Mouse (Mus musculus) kidney, adult 8-10 months (tissue): ENCODE data around the gene Irgq.
"Not testable (repeated sequence)": the region's sequence is repeated elsewhere in the genome, so short reads cannot be mapped to it uniquely, and the experiment has no call there.

Experiments
- DNase-seq, 2 experiments: peaks; one replicate each; pipeline ENCODE4 v3.0.0; 2022

Gene Irgq

GRCm38 (mm10) chr7:24517077-24517476 lies 13.4 kb upstream of the Irgq start:
- DNase-seq: no peak

DNA sequence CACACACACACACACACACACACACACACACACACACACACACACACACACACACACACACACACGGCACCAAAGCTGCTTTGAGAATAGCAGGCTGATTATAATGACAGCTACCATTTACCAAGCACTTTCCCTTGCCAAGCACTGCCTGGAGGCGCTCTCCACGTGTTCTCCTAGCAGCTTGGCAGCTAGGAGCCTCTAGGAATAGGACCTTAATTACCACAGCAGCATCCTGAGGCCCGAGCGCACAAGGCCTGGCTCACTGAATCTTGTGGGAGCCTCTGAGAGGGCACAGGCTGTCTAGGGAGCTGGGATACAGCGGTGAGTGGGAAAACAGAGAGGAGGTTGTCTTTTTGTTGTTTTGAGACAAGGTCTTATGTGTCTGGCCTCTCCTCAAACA lies 12.8 kb upstream of the Irgq start:
- DNase-seq: no peak

GRCm38 (mm10) chr7:24519130-24519529 lies 11.4 kb upstream of the Irgq start:
- no peak for DNase-seq

- not testable (repeated sequence) for DNase-seq
These were observed 10.4 kb upstream of the Irgq start for GRCm38 (mm10) chr7:24520054-24520453.

- no peak for DNase-seq
These were observed 7.7 kb upstream of the Irgq start for GRCm38 (mm10) chr7:24522805-24523204.

- no peak for DNase-seq
These were observed 6.8 kb upstream of the Irgq start for GRCm38 (mm10) chr7:24523723-24524122.

GRCm38 (mm10) chr7:24524978-24525377 lies 5.5 kb upstream of the Irgq start:
- DNase-seq: no peak

DNA sequence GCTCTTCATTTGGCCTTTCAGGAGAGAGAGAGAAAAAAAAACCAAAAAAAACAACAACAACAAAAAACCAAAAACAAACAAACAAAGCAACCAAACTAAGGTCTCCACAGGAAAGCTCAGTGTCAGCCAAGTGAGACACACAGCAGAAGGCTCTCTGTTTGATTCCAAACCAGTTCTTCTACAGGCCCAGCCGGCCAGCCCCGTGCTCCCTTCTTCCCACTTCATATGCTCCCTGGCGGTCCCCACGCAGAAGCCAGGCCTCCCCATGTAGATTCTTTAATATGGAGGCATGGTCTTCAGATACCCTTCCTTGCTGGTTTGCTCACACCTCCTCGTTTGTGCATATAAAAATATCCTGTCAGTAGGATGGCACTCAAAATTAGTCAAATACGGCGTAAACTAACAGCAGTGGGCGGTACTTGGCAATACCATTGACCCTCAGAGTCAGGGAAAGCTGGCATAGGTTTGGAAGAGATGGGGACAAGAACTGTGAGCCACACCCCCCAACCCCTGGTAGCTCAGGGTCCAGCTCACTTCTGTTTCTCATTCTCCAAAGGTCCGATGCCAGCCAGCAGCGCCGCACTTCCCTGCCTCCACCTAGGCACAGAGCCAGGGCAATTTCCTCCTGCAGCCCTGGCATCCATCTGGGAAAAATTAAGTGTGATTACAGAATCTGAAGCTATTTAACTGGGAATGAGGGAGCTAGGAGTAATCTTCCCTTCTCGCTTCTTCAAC lies 4.6 kb upstream of the Irgq start:
- DNase-seq: no peak

- no peak for DNase-seq
These were observed 1.6 kb upstream of the Irgq start for GRCm38 (mm10) chr7:24528861-24529260.

- DNase-seq: no peak
These were observed 909 bp upstream of the Irgq start for GRCm38 (mm10) chr7:24529580-24529979.

DNA sequence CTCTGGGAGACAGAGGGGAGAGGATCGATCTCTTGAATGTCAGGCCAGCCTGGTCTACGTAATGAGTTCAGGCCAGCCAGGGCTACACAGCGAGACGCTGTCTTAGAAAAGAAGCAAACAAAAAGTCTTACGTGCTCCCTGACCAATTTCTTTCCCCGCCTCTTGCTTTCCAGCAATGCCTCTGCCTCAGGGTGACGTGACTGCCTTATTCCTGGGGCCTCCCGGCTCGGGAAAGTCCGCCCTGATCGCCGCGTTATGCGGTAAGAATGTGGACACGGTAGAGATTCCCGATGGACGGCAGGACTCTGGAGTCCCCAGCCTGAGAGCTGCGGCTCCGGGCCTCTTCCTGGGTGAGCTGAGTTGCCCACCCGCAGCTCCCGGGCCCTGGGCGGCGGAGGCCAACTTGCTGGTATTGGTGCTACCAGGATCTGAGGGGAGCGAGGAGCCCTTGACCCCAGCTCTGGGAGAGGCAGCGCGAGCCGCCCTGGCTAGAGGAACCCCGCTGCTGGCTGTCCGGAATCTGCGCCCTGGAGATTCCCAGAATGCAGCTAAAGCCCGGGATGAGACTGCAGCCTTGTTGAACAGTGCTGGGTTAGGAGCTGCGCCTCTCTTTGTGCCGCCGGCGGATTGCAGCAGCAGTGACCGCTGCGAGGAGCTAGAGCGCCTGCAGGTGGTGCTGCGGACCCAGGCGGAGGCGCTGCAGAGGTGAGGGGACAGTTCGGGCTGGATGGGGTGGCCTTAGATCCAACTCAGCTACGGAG lies 902 bp downstream of the Irgq start:
- DNase-seq: peak; percentile 71

DNA sequence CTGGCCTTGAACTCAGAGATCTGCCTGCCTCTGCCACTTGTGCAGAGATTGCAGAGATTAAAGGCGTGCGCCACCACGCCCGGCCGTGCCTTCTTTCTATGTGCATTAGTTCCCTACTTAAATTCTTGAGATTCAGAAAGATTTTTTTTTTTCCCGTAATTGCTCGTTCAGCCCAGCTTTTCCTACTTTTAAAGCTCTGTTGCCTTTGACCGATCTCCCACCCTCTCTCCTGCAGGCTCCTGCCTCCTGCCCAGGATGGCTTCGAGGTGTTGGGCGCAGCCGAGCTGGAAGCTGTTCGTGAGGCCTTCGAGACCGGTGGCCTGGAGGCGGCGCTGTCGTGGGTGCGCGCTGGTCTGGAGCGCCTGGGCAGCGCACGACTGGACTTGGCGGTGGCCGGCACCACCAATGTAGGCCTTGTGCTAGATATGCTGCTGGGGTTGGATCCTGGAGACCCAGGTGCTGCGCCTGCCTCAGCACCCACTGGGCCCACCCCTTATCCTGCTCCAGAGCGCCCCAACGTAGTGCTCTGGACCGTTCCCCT lies 2.6 kb downstream of the Irgq start:
- DNase-seq: no peak

DNA sequence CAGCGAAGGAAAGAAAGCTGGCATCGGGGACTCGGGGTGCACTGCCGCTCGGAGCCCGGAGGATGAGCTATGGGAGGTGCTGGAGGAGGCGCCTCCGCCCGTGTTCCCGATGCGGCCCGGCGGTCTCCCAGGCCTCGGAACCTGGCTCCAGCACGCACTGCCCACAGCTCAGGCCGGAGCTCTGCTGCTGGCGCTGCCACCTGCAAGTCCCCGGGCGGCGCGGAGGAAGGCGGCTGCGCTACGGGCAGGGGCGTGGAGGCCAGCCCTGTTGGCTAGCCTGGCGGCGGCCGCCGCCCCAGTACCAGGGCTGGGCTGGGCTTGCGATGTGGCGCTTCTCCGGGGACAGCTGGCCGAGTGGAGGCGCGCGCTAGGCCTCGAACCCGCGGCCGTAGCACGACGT lies 3.3 kb downstream of the Irgq start:
- no peak for DNase-seq

- no peak for DNase-seq
These were observed 3.8 kb downstream of the Irgq start for GRCm38 (mm10) chr7:24534301-24534700.

- no peak for DNase-seq
These were observed 6.6 kb downstream of the Irgq start for GRCm38 (mm10) chr7:24537081-24537480.

- DNase-seq: no peak
These were observed 7.1 kb downstream of the Irgq start for GRCm38 (mm10) chr7:24537591-24537990.

- DNase-seq: peak; percentile 37 to 60
These were observed 7.7 kb downstream of the Irgq start for GRCm38 (mm10) chr7:24538154-24538553.

DNA sequence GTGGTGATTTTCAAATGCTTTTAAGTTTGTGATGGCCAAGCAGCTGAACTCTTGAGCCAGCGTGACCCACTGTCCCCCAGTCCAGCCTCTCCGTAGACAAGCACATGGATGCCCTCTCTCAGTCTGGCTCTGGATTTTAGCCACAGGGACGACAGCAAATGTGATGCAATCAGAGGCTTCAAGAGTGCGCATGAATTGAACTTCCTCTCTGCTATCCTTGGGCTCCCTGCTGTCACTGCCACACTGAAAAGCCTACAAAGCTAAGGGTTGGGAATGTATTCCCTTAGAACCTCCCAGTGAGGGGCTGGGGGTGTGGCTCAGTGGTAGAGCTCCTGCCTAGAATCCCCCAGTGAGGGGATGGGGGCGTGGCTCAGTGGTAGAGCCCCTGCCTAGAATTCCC lies 8.2 kb downstream of the Irgq start:
- DNase-seq: no peak

DNA sequence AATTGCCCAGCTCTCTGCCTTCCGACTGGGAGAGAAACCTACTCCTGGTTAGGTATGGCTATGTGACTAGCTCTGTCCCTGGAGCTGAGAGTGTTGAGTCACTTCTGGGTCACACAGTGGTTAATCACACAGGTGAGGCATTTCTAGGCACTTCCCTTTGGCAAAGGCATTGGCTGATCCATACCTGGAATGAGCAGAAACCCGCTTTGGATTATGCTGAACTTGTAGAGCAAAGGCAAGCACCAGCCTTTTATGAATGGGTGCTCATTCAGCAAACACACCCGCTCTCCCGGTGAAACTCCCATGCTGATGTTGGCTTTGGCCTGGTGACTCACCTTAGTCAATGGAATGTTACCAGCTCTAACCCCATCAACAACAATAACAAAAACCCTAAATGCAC lies 9.2 kb downstream of the Irgq start:
- no peak for DNase-seq

GRCm38 (mm10) chr7:24544506-24544905 lies 14.0 kb downstream of the Irgq start:
- no peak for DNase-seq

- DNase-seq: no peak
These were observed 15.7 kb downstream of the Irgq start, which contains the start of the genes Pinlyp and Xrcc1 for GRCm38 (mm10) chr7:24546068-24546614. Pinlyp (minus strand) TSS chr7:24546118. Xrcc1 (plus strand) TSS chr7:24546289.

- peak; percentile 99 to 100 for DNase-seq
These were observed 16.3 kb downstream of the Irgq start for GRCm38 (mm10) chr7:24546634-24547389.

DNA sequence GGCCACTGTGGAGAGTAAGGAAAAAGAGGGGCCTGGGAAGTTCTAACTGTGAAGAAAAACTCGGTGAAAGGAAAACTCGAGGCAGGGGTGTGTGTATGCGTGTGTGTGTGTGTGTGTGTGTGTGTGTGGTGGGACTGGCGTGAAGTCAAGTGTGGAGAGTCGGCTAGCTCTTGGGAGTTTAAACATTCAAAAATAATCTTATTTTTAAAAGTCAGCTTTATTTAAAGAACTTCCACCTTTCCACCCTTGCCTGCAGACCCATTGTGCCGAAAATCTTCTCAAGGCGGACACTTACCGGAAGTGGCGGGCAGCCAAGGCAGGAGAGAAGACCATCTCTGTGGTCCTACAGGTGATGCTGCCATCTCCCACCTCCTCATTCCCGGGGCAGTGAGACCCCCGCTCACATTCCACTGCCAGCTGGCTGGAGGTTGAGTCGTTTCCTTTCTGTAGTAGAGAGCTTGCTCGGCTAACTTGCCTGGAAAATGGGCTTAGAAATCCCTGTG lies 17.1 kb downstream of the Irgq start:
- DNase-seq: no peak
